Mouse (Mus musculus) neural tube, embryonic 15.5 days (tissue): ENCODE measurements around the gene Hba-x. TPM values are rescaled to one million over a fixed set of nuclear protein-coding genes. Genes with fewer than 3 reads are reported as not detected.
A peak's percentile ranks its signal among the peaks of the same experiment; 100 is the strongest.
"Not testable (repeated sequence)": the region's sequence is repeated elsewhere in the genome, so short reads cannot be mapped to it uniquely, and the experiment has no call there.

Experiments
- ATAC-seq: fragments of 200-750 bp; cut with Nextera tagmentation; 2 replicates; pipeline ENCODE4 v1.8.0; 2017; ENCODE audit warnings: mild to moderate bottlenecking, moderate TSS enrichment, moderate library complexity; ENCODE audit not compliant: low FRiP score
- H3K27ac ChIP-seq: fragments of 300-500 bp; sonication (generic); replicated peaks from 2 replicates; pipeline ENCODE4 v1.5.1; 2015; ENCODE audit warnings: mild to moderate bottlenecking, inconsistent platforms
- H3K27me3 ChIP-seq: fragments of 300-500 bp; sonication (generic); replicated peaks from 2 replicates; pipeline ENCODE4 v1.6.1; 2015; ENCODE audit warnings: inconsistent platforms
- H3K36me3 ChIP-seq: fragments of 300-500 bp; sonication (generic); 2 replicates; pipeline ENCODE4 v1.6.1; 2015; ENCODE audit warnings: inconsistent platforms
- H3K4me1 ChIP-seq: fragments of 300-500 bp; sonication (generic); 2 replicates; pipeline ENCODE4 v1.6.1; 2015; ENCODE audit warnings: inconsistent platforms
- H3K4me2 ChIP-seq: fragments of 300-500 bp; sonication (generic); 2 replicates; pipeline ENCODE4 v1.6.1; 2015; ENCODE audit warnings: inconsistent platforms, mild to moderate bottlenecking, moderate library complexity
- H3K4me3 ChIP-seq: fragments of 300-500 bp; sonication (generic); replicated peaks from 2 replicates; pipeline ENCODE4 v1.5.1; 2015; ENCODE audit warnings: mild to moderate bottlenecking, inconsistent platforms
- H3K9ac ChIP-seq: fragments of 300-500 bp; sonication (generic); replicated peaks from 2 replicates; pipeline ENCODE4 v1.6.1; 2015; ENCODE audit warnings: mild to moderate bottlenecking, inconsistent platforms
- H3K9me3 ChIP-seq: fragments of 300-500 bp; sonication (generic); replicated peaks from 2 replicates; pipeline ENCODE4 v1.6.1; 2016; ENCODE audit warnings: inconsistent platforms
- WGBS: fragments of 180-500 bp; shearing (Covaris S2); methylation state at CpG from one replicate; pipeline ENCODE4 v1.1.7; 2015; ENCODE audit warnings: mixed read lengths; 5-methylcytosine and 5-hydroxymethylcytosine counted together
- polyA plus RNA-seq: library from polyadenylated mRNA; unstranded; fragments of >200 nt; fragmentation: Nextera tagmentation; extraction: Ambion mirVana; gene quantifications from 2 replicates; pipeline ENCODE4 v1.2.1, GENCODE M21; 2015

Hba-x gene
- polyA plus RNA-seq, 1 experiment from 2014 or later: 50.2 TPM

- Histone ChIP-seq H3K27ac (no peak overlapping the region), H3K9ac (no peak overlapping the region), H3K27me3 (no peaks in the 10 kb centered on the region; the same call in 1 of the 2 replicates), H3K4me1 (no peaks in the 10 kb centered on the region), H3K4me2 (peak overlapping the region; percentile 64), H3K36me3 (no peaks in the 10 kb centered on the region), H3K9me3 (no peaks in the 10 kb centered on the region), H3K4me3 (no peak overlapping the region)
- WGBS: 68% methylated on average over 9 of the region's 9 CpGs
- no peak for ATAC-seq
These were observed 11.3 kb downstream of the Hba-x start for GRCm38 (mm10) chr11:32287493-32287825.

GRCm38 (mm10) chr11:32292819-32293218 is 16.6 kb downstream of the Hba-x start:
- H3K4me3 ChIP-seq, H3K27me3 ChIP-seq, H3K27ac ChIP-seq, H3K9me3 ChIP-seq, H3K9ac ChIP-seq, H3K4me1 ChIP-seq, H3K36me3 ChIP-seq, ATAC-seq, H3K4me2 ChIP-seq: not testable (repeated sequence)
- WGBS: 86% methylated on average over 4 of the region's 4 CpGs

- H3K27ac ChIP-seq, H3K9me3 ChIP-seq, H3K9ac ChIP-seq, H3K4me1 ChIP-seq, H3K4me2 ChIP-seq, H3K36me3 ChIP-seq, H3K4me3 ChIP-seq, ATAC-seq, H3K27me3 ChIP-seq: not testable (repeated sequence)
- 72% methylated on average over 3 of the region's 3 CpGs for whole genome bisulfite sequencing
These were observed 17.3 kb downstream of the Hba-x start for GRCm38 (mm10) chr11:32293479-32293878.

- not testable (repeated sequence) for H3K4me3 ChIP-seq, H3K9ac ChIP-seq, H3K4me2 ChIP-seq, H3K9me3 ChIP-seq, H3K4me1 ChIP-seq, ATAC-seq, H3K27ac ChIP-seq, H3K36me3 ChIP-seq, H3K27me3 ChIP-seq
- no CpG with 5 or more reads among the region's 4 CpGs for WGBS
These were observed 20.0 kb downstream of the Hba-x start, which contains the start of gene Hba-a2 for GRCm38 (mm10) chr11:32296203-32296602. TSS of gene Hba-a2 (plus strand) at chr11:32296489.

- not testable (repeated sequence) for H3K9ac ChIP-seq, ATAC-seq, H3K36me3 ChIP-seq, H3K4me1 ChIP-seq, H3K4me2 ChIP-seq, H3K4me3 ChIP-seq, H3K27ac ChIP-seq, H3K9me3 ChIP-seq, H3K27me3 ChIP-seq
- WGBS: 54% methylated on average over 2 of the region's 2 CpGs
These were observed 21.2 kb downstream of the Hba-x start for GRCm38 (mm10) chr11:32297417-32297816.

- H3K36me3 ChIP-seq: no peaks in the 10 kb centered on the region
- no peaks in the 10 kb centered on the region for H3K9me3 ChIP-seq
- H3K27ac ChIP-seq: no peak overlapping the region
- peaks cover 4% of the 10 kb centered on the region; the same call in 1 of the 2 replicates for H3K4me1 ChIP-seq
- H3K9ac ChIP-seq: no peak overlapping the region
- 87% methylated on average over 1 of the region's 1 CpGs for WGBS
- no peak overlapping the region for H3K4me2 ChIP-seq
- peaks cover 9% of the 10 kb centered on the region; the same call in 1 of the 2 replicates for H3K27me3 ChIP-seq
- H3K4me3 ChIP-seq: no peak overlapping the region
- no peak for ATAC-seq
These were observed 21.8 kb downstream of the Hba-x start for GRCm38 (mm10) chr11:32297866-32298531.

- Histone ChIP-seq H3K4me1 (peaks cover 8% of the 10 kb centered on the region; the same call in 1 of the 2 replicates), H3K36me3 (no peaks in the 10 kb centered on the region), H3K9me3 (no peaks in the 10 kb centered on the region), H3K9ac (no peak overlapping the region), H3K4me2 (no peak overlapping the region), H3K27ac (no peak overlapping the region), H3K4me3 (no peak overlapping the region), H3K27me3 (peaks cover 9% of the 10 kb centered on the region; the same call in 1 of the 2 replicates)
- WGBS: 99% methylated on average over 2 of the region's 2 CpGs
- ATAC-seq: no peak
These were observed 22.3 kb downstream of the Hba-x start for GRCm38 (mm10) chr11:32298532-32298918.

GRCm38 (mm10) chr11:32299865-32300264 is 23.7 kb downstream of the Hba-x start, which contains the start of gene Hbq1a:
TSS of gene Hbq1a (plus strand) at chr11:32300069.
- not testable (repeated sequence) for H3K36me3 ChIP-seq
- WGBS: 8% methylated on average over 16 of the region's 16 CpGs

GRCm38 (mm10) chr11:32300279-32301267 is 24.4 kb downstream of the Hba-x start:
- peak; percentile 36; the same call in 1 of the 2 replicates for ATAC-seq
- Histone ChIP-seq H3K27ac (no peak overlapping the region), H3K4me3 (peak overlapping the region; percentile 32), H3K27me3 (peaks cover 9% of the 10 kb centered on the region; the same call in 1 of the 2 replicates), H3K9me3 (no peaks in the 10 kb centered on the region), H3K4me1 (peaks cover 8% of the 10 kb centered on the region; the same call in 1 of the 2 replicates), H3K4me2 (peak overlapping the region; percentile 55), H3K9ac (no peak overlapping the region), H3K36me3 (no peaks in the 10 kb centered on the region)
- WGBS: 53% methylated on average over 15 of the region's 17 CpGs

More at GRCm38 (mm10) chr11:32299865-32300264, 23.7 kb downstream of the Hba-x start, which contains the start of gene Hbq1a:
- ATAC-seq: peak; percentile 75
- peak within 1 kb of the TSS; percentile 32 for H3K4me3 ChIP-seq
- not testable (repeated sequence) for H3K9me3 ChIP-seq, H3K4me1 ChIP-seq, H3K9ac ChIP-seq, H3K27ac ChIP-seq, H3K27me3 ChIP-seq
- H3K4me2 ChIP-seq: peak within 1 kb of the TSS; percentile 55

- H3K27me3 ChIP-seq: peaks cover 9% of the 10 kb centered on the region; the same call in 1 of the 2 replicates
These were observed 25.3 kb downstream of the Hba-x start for GRCm38 (mm10) chr11:32301506-32301905.

GRCm38 (mm10) chr11:32302824-32303419 is 26.7 kb downstream of the Hba-x start:
- Histone ChIP-seq H3K9ac (no peak overlapping the region), H3K4me3 (no peak overlapping the region), H3K27ac (no peak overlapping the region), H3K27me3 (peaks cover 9% of the 10 kb centered on the region; the same call in 1 of the 2 replicates), H3K4me1 (peaks cover 8% of the 10 kb centered on the region; the same call in 1 of the 2 replicates), H3K9me3 (no peaks in the 10 kb centered on the region), H3K4me2 (no peak overlapping the region), H3K36me3 (no peaks in the 10 kb centered on the region)
- WGBS: 56% methylated on average over 2 of the region's 2 CpGs
- no peak for ATAC-seq

More at GRCm38 (mm10) chr11:32301506-32301905, 25.3 kb downstream of the Hba-x start:
- H3K9ac ChIP-seq: no peak overlapping the region
- H3K4me1 ChIP-seq: peaks cover 8% of the 10 kb centered on the region; the same call in 1 of the 2 replicates
- no peaks in the 10 kb centered on the region for H3K9me3 ChIP-seq
- ATAC-seq: no peak
- H3K27ac ChIP-seq: no peak overlapping the region
- H3K4me3 ChIP-seq: no peak overlapping the region
- H3K4me2 ChIP-seq: no peak overlapping the region
- WGBS: 68% methylated on average over 1 of the region's 1 CpGs
- H3K36me3 ChIP-seq: no peaks in the 10 kb centered on the region
